Mouse (Mus musculus): Measurements from ENCODE around the gene Igsf6. TPM values are rescaled to one million over a fixed set of nuclear protein-coding genes. Genes with fewer than 3 reads are reported as not detected.

Igsf6 gene
- polyA plus RNA-seq, 1 experiment from 2014 or later, result 0.50 TPM

- peaks cover 44% of the 10 kb centered on the region for H3K36me3 ChIP-seq
- H3K4me1 ChIP-seq (replicated peaks), result no peaks in the 10 kb centered on the region
- no peaks in the 10 kb centered on the region for H3K27me3 ChIP-seq (replicated peaks)
- ATAC-seq (ENCODE audit: insufficient number of reproducible peaks, low FRiP score), result no peak
- H3K4me3 ChIP-seq, result no peak overlapping the region
- no peak overlapping the region for H3K27ac ChIP-seq (ENCODE audit: poor library complexity, severe bottlenecking)
- 82% methylated on average over 6 of the region's 6 CpGs for WGBS
- H3K4me2 ChIP-seq, result no peak overlapping the region
- H3K9me3 ChIP-seq (replicated peaks), result no peaks in the 10 kb centered on the region
- no peak overlapping the region for H3K9ac ChIP-seq
These were observed 14.7 kb downstream of the Igsf6 start for GRCm38 (mm10) chr7:121059477-121060218.

GRCm38 (mm10) chr7:121053071-121053470 lies 21.3 kb downstream of the Igsf6 start:
- no peak overlapping the region for H3K4me3 ChIP-seq
- H3K4me2 ChIP-seq, result no peak overlapping the region
- H3K27me3 ChIP-seq (replicated peaks), result no peaks in the 10 kb centered on the region
- no peaks in the 10 kb centered on the region for H3K9me3 ChIP-seq (replicated peaks)
- peaks cover 62% of the 10 kb centered on the region for H3K36me3 ChIP-seq
- H3K27ac ChIP-seq (ENCODE audit: poor library complexity, severe bottlenecking), result no peak overlapping the region
- H3K9ac ChIP-seq, result no peak overlapping the region
- WGBS, result 89% methylated on average over 4 of the region's 4 CpGs
- H3K4me1 ChIP-seq (replicated peaks), result no peaks in the 10 kb centered on the region
- no peak for ATAC-seq (ENCODE audit: insufficient number of reproducible peaks, low FRiP score)

- H3K9ac ChIP-seq, result no peak overlapping the region
- H3K27ac ChIP-seq (ENCODE audit: poor library complexity, severe bottlenecking), result no peak overlapping the region
- 82% methylated on average over 2 of the region's 2 CpGs for WGBS
- H3K4me1 ChIP-seq (replicated peaks), result peaks cover 13% of the 10 kb centered on the region
- no peak overlapping the region for H3K4me2 ChIP-seq
- no peak for ATAC-seq (ENCODE audit: insufficient number of reproducible peaks, low FRiP score)
- H3K9me3 ChIP-seq (replicated peaks), result no peaks in the 10 kb centered on the region
- H3K4me3 ChIP-seq, result no peak overlapping the region
- no peaks in the 10 kb centered on the region for H3K27me3 ChIP-seq (replicated peaks)
- H3K36me3 ChIP-seq, result peaks cover 24% of the 10 kb centered on the region
These were observed 26.7 kb downstream of the Igsf6 start for GRCm38 (mm10) chr7:121047624-121048023.

- Histone ChIP-seq H3K4me1 (replicated peaks) (peaks cover 15% of the 10 kb centered on the region), H3K9me3 (replicated peaks) (no peaks in the 10 kb centered on the region), H3K4me3 (no peak overlapping the region), H3K27ac (ENCODE audit: poor library complexity, severe bottlenecking) (no peak overlapping the region), H3K36me3 (peaks cover 14% of the 10 kb centered on the region), H3K4me2 (no peak overlapping the region), H3K27me3 (replicated peaks) (no peaks in the 10 kb centered on the region), H3K9ac (no peak overlapping the region)
- WGBS, result 91% methylated on average over 6 of the region's 6 CpGs
- ATAC-seq (ENCODE audit: insufficient number of reproducible peaks, low FRiP score), result no peak
These were observed 28.5 kb downstream of the Igsf6 start for GRCm38 (mm10) chr7:121045671-121046453.

- no peaks in the 10 kb centered on the region for H3K27me3 ChIP-seq (replicated peaks)
- no peak overlapping the region for H3K9ac ChIP-seq
- no peak overlapping the region for H3K4me2 ChIP-seq
- no peak overlapping the region for H3K4me3 ChIP-seq
- H3K9me3 ChIP-seq (replicated peaks), result no peaks in the 10 kb centered on the region
- H3K4me1 ChIP-seq (replicated peaks), result peaks cover 21% of the 10 kb centered on the region
- peaks cover 5% of the 10 kb centered on the region for H3K36me3 ChIP-seq
- no peak for ATAC-seq (ENCODE audit: insufficient number of reproducible peaks, low FRiP score)
- no peak overlapping the region; the same call in 1 of the 2 replicates for H3K27ac ChIP-seq (ENCODE audit: poor library complexity, severe bottlenecking)
- WGBS, result 29% methylated on average over 1 of the region's 1 CpGs
These were observed 30.1 kb downstream of the Igsf6 start for GRCm38 (mm10) chr7:121044251-121044650.

- no peak overlapping the region for H3K27ac ChIP-seq (ENCODE audit: poor library complexity, severe bottlenecking)
- no peak overlapping the region for H3K4me2 ChIP-seq
- H3K9ac ChIP-seq, result no peak overlapping the region
- ATAC-seq (ENCODE audit: insufficient number of reproducible peaks, low FRiP score), result no peak
- no peak overlapping the region for H3K4me3 ChIP-seq
- H3K27me3 ChIP-seq (replicated peaks), result no peaks in the 10 kb centered on the region
- peaks cover 4% of the 10 kb centered on the region for H3K36me3 ChIP-seq
- peaks cover 21% of the 10 kb centered on the region for H3K4me1 ChIP-seq (replicated peaks)
- 93% methylated on average over 1 of the region's 1 CpGs for WGBS
- H3K9me3 ChIP-seq (replicated peaks), result no peaks in the 10 kb centered on the region
These were observed 30.9 kb downstream of the Igsf6 start for GRCm38 (mm10) chr7:121043510-121043909.

- Histone ChIP-seq H3K27me3 (replicated peaks) (no peaks in the 10 kb centered on the region), H3K27ac (ENCODE audit: poor library complexity, severe bottlenecking) (no peak overlapping the region), H3K4me3 (no peak overlapping the region), H3K4me1 (replicated peaks) (peaks cover 24% of the 10 kb centered on the region), H3K4me2 (no peak overlapping the region), H3K9ac (no peak overlapping the region), H3K9me3 (replicated peaks) (no peaks in the 10 kb centered on the region), H3K36me3 (no peaks in the 10 kb centered on the region)
- WGBS, result 88% methylated on average over 3 of the region's 3 CpGs
- no peak for ATAC-seq (ENCODE audit: insufficient number of reproducible peaks, low FRiP score)
These were observed 31.4 kb downstream of the Igsf6 start for GRCm38 (mm10) chr7:121043004-121043403.

- H3K27me3 ChIP-seq (replicated peaks), result no peaks in the 10 kb centered on the region
- H3K4me1 ChIP-seq (replicated peaks), result peaks cover 31% of the 10 kb centered on the region
- H3K36me3 ChIP-seq, result no peaks in the 10 kb centered on the region
- H3K27ac ChIP-seq (ENCODE audit: poor library complexity, severe bottlenecking), result no peak overlapping the region
- 76% methylated on average over 1 of the region's 1 CpGs for WGBS
- no peak overlapping the region for H3K9ac ChIP-seq
- H3K9me3 ChIP-seq (replicated peaks), result no peaks in the 10 kb centered on the region
- H3K4me2 ChIP-seq, result no peak overlapping the region
- ATAC-seq (ENCODE audit: insufficient number of reproducible peaks, low FRiP score), result no peak
- no peak overlapping the region for H3K4me3 ChIP-seq
These were observed 32.4 kb downstream of the Igsf6 start for GRCm38 (mm10) chr7:121041989-121042388.

GRCm38 (mm10) chr7:121040595-121040994 lies 33.8 kb downstream of the Igsf6 start:
- H3K4me2 ChIP-seq, result no peak overlapping the region
- H3K4me1 ChIP-seq (replicated peaks), result peaks cover 41% of the 10 kb centered on the region
- WGBS, result 80% methylated on average over 4 of the region's 4 CpGs
- no peaks in the 10 kb centered on the region for H3K9me3 ChIP-seq (replicated peaks)
- H3K9ac ChIP-seq, result no peak overlapping the region
- H3K27me3 ChIP-seq (replicated peaks), result no peaks in the 10 kb centered on the region
- H3K36me3 ChIP-seq, result no peaks in the 10 kb centered on the region
- H3K27ac ChIP-seq (ENCODE audit: poor library complexity, severe bottlenecking), result no peak overlapping the region
- ATAC-seq (ENCODE audit: insufficient number of reproducible peaks, low FRiP score), result no peak
- H3K4me3 ChIP-seq, result no peak overlapping the region

- H3K9ac ChIP-seq, result peak overlapping the region; percentile 99
- ATAC-seq (ENCODE audit: insufficient number of reproducible peaks, low FRiP score), result peak; percentile 40
These were observed 39.1 kb downstream of the Igsf6 start for GRCm38 (mm10) chr7:121035161-121035721.

GRCm38 (mm10) chr7:121034701-121035141 lies 39.7 kb downstream of the Igsf6 start:
- Histone ChIP-seq H3K9me3 (replicated peaks) (no peaks in the 10 kb centered on the region), H3K27me3 (replicated peaks) (peaks cover 23% of the 10 kb centered on the region), H3K9ac (peak overlapping the region; percentile 99), H3K27ac (ENCODE audit: poor library complexity, severe bottlenecking) (peak overlapping the region; percentile 90), H3K4me2 (peak overlapping the region; percentile 88), H3K4me3 (peak overlapping the region; percentile 90), H3K4me1 (replicated peaks) (peaks cover 21% of the 10 kb centered on the region), H3K36me3 (no peaks in the 10 kb centered on the region)
- peak; percentile 83 for ATAC-seq (ENCODE audit: insufficient number of reproducible peaks, low FRiP score)
- 0% methylated on average over 49 of the region's 63 CpGs for WGBS

More at GRCm38 (mm10) chr7:121035161-121035721, 39.1 kb downstream of the Igsf6 start:
- peak overlapping the region; percentile 88 for H3K4me2 ChIP-seq
- no peaks in the 10 kb centered on the region for H3K36me3 ChIP-seq
- peak overlapping the region; percentile 90 for H3K27ac ChIP-seq (ENCODE audit: poor library complexity, severe bottlenecking)
- no peaks in the 10 kb centered on the region for H3K9me3 ChIP-seq (replicated peaks)
- peak overlapping the region; percentile 90 for H3K4me3 ChIP-seq
- under 1% methylated on average over 24 of the region's 24 CpGs for WGBS
- peaks cover 20% of the 10 kb centered on the region for H3K27me3 ChIP-seq (replicated peaks)
- H3K4me1 ChIP-seq (replicated peaks), result peaks cover 26% of the 10 kb centered on the region

Data from heart, embryonic 12.5 days (tissue).